Mouse (Mus musculus) central nervous system, embryonic 18 days (tissue): ENCODE measurements around the gene Npw. TPM values are rescaled to one million over a fixed set of nuclear protein-coding genes. Genes with fewer than 3 reads are reported as not detected.

Source experiments
- polyA plus RNA-seq: library from polyadenylated mRNA; depleted of rRNA; stranded (reverse); fragments of >200 nt; gene quantifications from 2 replicates; pipeline ENCODE4 v1.2.3, GENCODE M21; 2012; rRNA removed

The Npw gene
- 0.31 and 0.40 TPM in 2 replicates for polyA plus RNA-seq

GRCm38 (mm10) chr17:24658017-24658758 is at the start of gene Npw:
Gene Npw (minus strand): TSS chr17:24658457.

GRCm38 (mm10) chr17:24706982-24707800 is 48.9 kb upstream of the Npw start, which contains the start of gene Tbl3:
Gene Tbl3 (minus strand): TSS chr17:24707660.

GRCm38 (mm10) chr17:24696011-24696697 is 37.9 kb upstream of the Npw start, which contains the start of the genes Gfer and Noxo1:
Gene Gfer (minus strand): TSS chr17:24696156.
Gene Noxo1 (plus strand): TSS chr17:24696234.

GRCm38 (mm10) chr17:24689251-24690081 is 31.2 kb upstream of the Npw start, which contains the start of gene Syngr3:
Gene Syngr3 (minus strand): TSS chr17:24689955.

GRCm38 (mm10) chr17:24669545-24670245 is 11.4 kb upstream of the Npw start, which contains the start of gene Zfp598:
Gene Zfp598 (plus strand): TSS chr17:24669687.

GRCm38 (mm10) chr17:24650070-24650616 is 8.1 kb downstream of the Npw start, which contains the start of gene Slc9a3r2:
Gene Slc9a3r2 (minus strand): TSS chr17:24650327.

GRCm38 (mm10) chr17:24632167-24632812 is 26.0 kb downstream of the Npw start, which contains the start of the genes Tsc2 and Nthl1:
Gene Tsc2 (minus strand): TSS chr17:24632630.
Gene Nthl1 (plus strand): TSS chr17:24632680.

Other genes starting within 250 kb of the Npw start
- gene Rnps1, start 243.9 kb downstream of the Npw start, polyA plus RNA-seq = 342 and 369 TPM in 2 replicates
- 21.5 and 23.7 TPM in 2 replicates for gene Eci1, start 231.8 kb downstream of the Npw start, polyA plus RNA-seq
- 31.0 and 36.4 TPM in 2 replicates for gene Dnase1l2, start 215.4 kb downstream of the Npw start, polyA plus RNA-seq
- 80.4 and 89.3 TPM in 2 replicates for gene E4f1, start 188.1 kb downstream of the Npw start, polyA plus RNA-seq
- 51.9 and 56.2 TPM in 2 replicates for gene Pgp, start 188.1 kb downstream of the Npw start, polyA plus RNA-seq
- gene Bricd5, start 184.6 kb downstream of the Npw start, polyA plus RNA-seq = 0.67 and 1.4 TPM in 2 replicates
- gene Mlst8, start 179.4 kb downstream of the Npw start, polyA plus RNA-seq = 40.6 TPM in 2 replicates
- gene Caskin1, start 169.9 kb downstream of the Npw start, polyA plus RNA-seq = 109 and 125 TPM in 2 replicates
- 317 and 344 TPM in 2 replicates for gene Traf7, start 130.5 kb downstream of the Npw start, polyA plus RNA-seq
- gene Rab26, start 124.2 kb downstream of the Npw start, polyA plus RNA-seq = 14.9 and 17.8 TPM in 2 replicates
- 72.1 and 73.5 TPM in 2 replicates for gene Pkd1, start 108.6 kb downstream of the Npw start, polyA plus RNA-seq
- 152 and 155 TPM in 2 replicates for gene Tsc2, start 25.8 kb downstream of the Npw start, polyA plus RNA-seq
- 13.9 and 14.3 TPM in 2 replicates for gene Nthl1, start 25.8 kb downstream of the Npw start, polyA plus RNA-seq
- gene Slc9a3r2, start 8.1 kb downstream of the Npw start, polyA plus RNA-seq = 48.9 and 51.1 TPM in 2 replicates
- gene Zfp598, start 11.2 kb upstream of the Npw start, polyA plus RNA-seq = 73.8 and 74.1 TPM in 2 replicates
- gene Syngr3, start 31.5 kb upstream of the Npw start, polyA plus RNA-seq = 153 and 170 TPM in 2 replicates
- 28.7 and 30.4 TPM in 2 replicates for gene Gfer, start 37.7 kb upstream of the Npw start, polyA plus RNA-seq
- 7.4 and 8.2 TPM in 2 replicates for gene Noxo1, start 37.8 kb upstream of the Npw start, polyA plus RNA-seq
- gene Tbl3, start 49.2 kb upstream of the Npw start, polyA plus RNA-seq = 63.2 and 66.6 TPM in 2 replicates
- 0.28 TPM in 2 replicates for gene Rnf151, start 59.6 kb upstream of the Npw start, polyA plus RNA-seq
- gene Rps2, start 59.7 kb upstream of the Npw start, polyA plus RNA-seq = 1,636 and 1,660 TPM in 2 replicates
- 265 and 272 TPM in 2 replicates for gene Ndufb10, start 66.0 kb upstream of the Npw start, polyA plus RNA-seq
- 0.08 and 0.35 TPM in 2 replicates for gene Rpl3l, start 69.4 kb upstream of the Npw start, polyA plus RNA-seq
- gene Msrb1, start 78.2 kb upstream of the Npw start, polyA plus RNA-seq = 36.6 and 37.8 TPM in 2 replicates
- 0.18 and 0.32 TPM in 2 replicates for gene Hs3st6, start 94.5 kb upstream of the Npw start, polyA plus RNA-seq
- gene Meiob, start 145.8 kb upstream of the Npw start, polyA plus RNA-seq = not detected in 2 replicates
- gene Hagh, start 181.7 kb upstream of the Npw start, polyA plus RNA-seq = 53.3 and 54.8 TPM in 2 replicates
- 17.5 and 18.2 TPM in 2 replicates for gene Fahd1, start 191.9 kb upstream of the Npw start, polyA plus RNA-seq
- gene Igfals, start 207.5 kb upstream of the Npw start, polyA plus RNA-seq = 0.04 TPM in 2 replicates
- gene Nubp2, start 227.9 kb upstream of the Npw start, polyA plus RNA-seq = 24.0 and 25.9 TPM in 2 replicates
- 86.4 and 94.7 TPM in 2 replicates for gene Spsb3, start 228.2 kb upstream of the Npw start, polyA plus RNA-seq
- 33.9 and 36.5 TPM in 2 replicates for gene Eme2, start 236.6 kb upstream of the Npw start, polyA plus RNA-seq
- gene Mrps34, start 236.7 kb upstream of the Npw start, polyA plus RNA-seq = 97.2 and 101 TPM in 2 replicates
- gene Nme3, start 238.0 kb upstream of the Npw start, polyA plus RNA-seq = 78.7 and 90.5 TPM in 2 replicates